Mouse (Mus musculus): ENCODE data around the gene Cyp2t4. TPM values are rescaled to one million over a fixed set of nuclear protein-coding genes. Genes with fewer than 3 reads are reported as not detected.

Gene Cyp2t4
- 0.09 TPM in 1 of 2 replicates, not detected in the other for polyA plus RNA-seq (2014; fragmentation: Nextera tagmentation; extraction: Ambion mirVana)

DNA sequence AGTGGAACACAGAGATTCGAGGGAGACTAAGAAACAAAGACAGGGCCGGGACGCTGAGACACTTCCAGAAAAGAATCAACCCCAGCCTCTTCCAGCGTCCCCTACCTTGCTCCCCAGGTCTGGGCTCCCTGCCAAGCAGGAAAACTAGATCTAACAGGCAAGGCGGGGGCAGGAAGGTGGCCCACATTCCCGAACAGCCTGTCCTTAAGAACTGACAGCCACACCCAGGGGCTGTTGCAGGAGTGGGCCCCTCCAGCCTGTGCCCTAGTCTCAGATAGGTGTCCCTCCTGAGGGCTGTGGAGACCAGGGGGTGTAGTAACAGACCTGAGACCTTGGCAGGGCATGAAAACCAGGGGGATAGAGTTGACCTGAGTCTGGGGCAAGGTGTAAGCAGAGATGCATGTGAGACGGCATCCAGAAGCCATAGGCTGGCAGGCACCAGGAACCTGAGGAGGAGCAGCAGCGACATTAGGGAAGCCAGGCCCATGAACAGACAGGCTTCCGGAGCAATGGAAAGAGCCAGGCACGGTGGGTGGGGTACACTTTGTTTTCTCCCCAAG, at the start of gene Cyp2t4:
TSS of gene Cyp2t4 (plus strand) at position 510 of the 560 bp plus-strand sequence.
- H3K4me1 ChIP-seq (ENCODE audit: control insufficient read depth, insufficient read depth, low read length): no peaks in the 10 kb centered on the region

DNA sequence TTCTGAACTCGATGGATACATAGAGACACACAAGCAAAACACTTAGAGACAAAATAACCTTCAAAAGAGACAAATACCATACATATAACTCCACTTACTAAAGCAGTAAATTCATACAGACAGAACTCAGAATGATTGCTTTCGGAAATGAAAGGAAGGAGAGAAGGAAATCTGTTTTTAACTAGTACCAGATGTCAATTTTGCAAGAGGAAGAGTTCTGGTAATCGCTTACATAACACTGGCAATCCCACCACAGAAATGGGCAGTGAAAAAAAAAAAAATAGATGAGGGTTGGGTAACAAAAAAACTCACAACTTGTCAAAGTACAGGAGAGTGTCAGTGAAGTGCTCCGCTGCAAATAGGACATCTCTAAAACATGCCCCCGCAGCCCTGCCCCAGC, 48.6 kb upstream of the Cyp2t4 start:
- Histone ChIP-seq H3K4me3 (ENCODE audit: low read depth, low read length) (no peak overlapping the region), H3K9ac (ENCODE audit: low read length) (no peak overlapping the region), H3K9me3 (ENCODE audit: control insufficient read depth, low read length) (no peaks in the 10 kb centered on the region), H3K4me1 (ENCODE audit: control insufficient read depth, insufficient read depth, low read length) (0 out of 2 replicates have a peak, but pooled peaks cover 4% of the 10 kb centered on the region), H3K36me3 (ENCODE audit: control insufficient read depth, insufficient read depth, low read length) (no peaks in the 10 kb centered on the region), H3K27ac (replicated peaks; ENCODE audit: low read depth, low read length) (no peak overlapping the region), H3K27me3 (ENCODE audit: control insufficient read depth, insufficient read depth, low read length) (no peaks in the 10 kb centered on the region), H3K4me2 (ENCODE audit: low read depth, severe bottlenecking) (no peak overlapping the region)
- 21% methylated on average over 5 of the region's 5 CpGs for WGBS
- DNase-seq (ENCODE audit: low spot score) (no peak), ATAC-seq (ENCODE audit: insufficient number of reproducible peaks, low FRiP score, low TSS enrichment, low read depth) (peak; percentile 77)

More for the DNA sequence above, at the start of gene Cyp2t4:
- H3K27me3 ChIP-seq (ENCODE audit: control insufficient read depth, insufficient read depth, low read length): no peaks in the 10 kb centered on the region
- H3K9ac ChIP-seq (ENCODE audit: low read length): no peak within 1 kb of the TSS
- no peak within 1 kb of the TSS for H3K4me2 ChIP-seq (ENCODE audit: low read depth, severe bottlenecking)
- H3K27ac ChIP-seq (replicated peaks; ENCODE audit: low read depth, low read length): no peak within 1 kb of the TSS
- WGBS: 81% methylated on average over 10 of the region's 10 CpGs
- no peaks in the 10 kb centered on the region for H3K9me3 ChIP-seq (ENCODE audit: control insufficient read depth, low read length)
- ATAC-seq (ENCODE audit: insufficient number of reproducible peaks, low FRiP score, low TSS enrichment, low read depth): no peak
- H3K36me3 ChIP-seq (ENCODE audit: control insufficient read depth, insufficient read depth, low read length): peaks cover 3% of the 10 kb centered on the region
- DNase-seq (ENCODE audit: low spot score): no peak
- H3K4me3 ChIP-seq (ENCODE audit: low read depth, low read length): no peak within 1 kb of the TSS

DNA sequence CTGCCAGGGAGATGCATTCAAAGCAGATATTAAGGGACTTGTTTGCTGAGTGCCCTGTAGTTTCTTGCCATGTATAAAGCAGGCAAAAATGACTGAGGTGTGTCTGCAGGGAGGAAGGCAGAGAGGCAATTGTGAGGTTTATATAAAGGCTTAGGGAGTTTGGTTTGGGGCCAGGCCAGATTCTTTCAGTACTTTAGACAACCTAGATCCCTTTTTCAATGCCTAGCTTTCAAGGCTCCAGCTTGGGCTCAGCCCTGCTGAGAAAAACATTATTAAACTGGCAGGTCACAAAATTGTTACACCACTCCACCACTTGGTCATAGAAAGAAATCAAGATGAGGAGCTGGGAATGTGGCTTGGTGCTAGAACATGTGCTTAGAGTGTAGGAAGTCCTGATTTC, 43.2 kb upstream of the Cyp2t4 start:
- Histone ChIP-seq H3K36me3 (ENCODE audit: control insufficient read depth, insufficient read depth, low read length) (no peaks in the 10 kb centered on the region), H3K9ac (ENCODE audit: low read length) (no peak overlapping the region), H3K9me3 (ENCODE audit: control insufficient read depth, low read length) (no peaks in the 10 kb centered on the region), H3K4me3 (ENCODE audit: low read depth, low read length) (no peak overlapping the region), H3K27ac (replicated peaks; ENCODE audit: low read depth, low read length) (no peak overlapping the region), H3K4me2 (ENCODE audit: low read depth, severe bottlenecking) (no peak overlapping the region), H3K27me3 (ENCODE audit: control insufficient read depth, insufficient read depth, low read length) (no peaks in the 10 kb centered on the region), H3K4me1 (ENCODE audit: control insufficient read depth, insufficient read depth, low read length) (0 out of 2 replicates have a peak, but pooled peaks cover under 1% of the 10 kb centered on the region)
- DNase-seq (ENCODE audit: low spot score): no peak
- ATAC-seq (ENCODE audit: insufficient number of reproducible peaks, low FRiP score, low TSS enrichment, low read depth): no peak

DNA sequence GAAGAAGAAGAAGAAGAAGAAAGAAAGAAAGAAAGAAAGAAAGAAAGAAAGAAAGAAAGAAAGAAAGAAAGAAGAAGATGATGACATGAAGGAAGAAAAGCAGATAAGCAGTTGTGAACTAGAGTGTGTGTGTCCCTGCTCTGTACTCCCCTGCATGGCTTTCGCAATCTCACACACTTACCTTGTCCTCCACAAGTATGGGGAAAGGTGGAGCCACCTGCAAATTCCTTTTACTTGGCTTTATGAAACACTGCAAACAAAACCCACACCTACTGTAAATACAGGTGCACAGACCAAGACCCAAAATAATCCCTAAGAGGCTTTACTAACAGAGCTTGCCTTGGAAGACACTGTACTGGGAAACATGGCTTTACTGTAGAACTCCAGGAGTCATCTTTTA, 42.5 kb upstream of the Cyp2t4 start:
- no peak overlapping the region for H3K27ac ChIP-seq (replicated peaks; ENCODE audit: low read depth, low read length)
- ATAC-seq (ENCODE audit: insufficient number of reproducible peaks, low FRiP score, low TSS enrichment, low read depth) (no peak), DNase-seq (ENCODE audit: low spot score) (no peak)
- H3K27me3 ChIP-seq (ENCODE audit: control insufficient read depth, insufficient read depth, low read length): no peaks in the 10 kb centered on the region
- H3K9me3 ChIP-seq (ENCODE audit: control insufficient read depth, low read length): no peaks in the 10 kb centered on the region
- no peaks in the 10 kb centered on the region for H3K36me3 ChIP-seq (ENCODE audit: control insufficient read depth, insufficient read depth, low read length)
- H3K4me1 ChIP-seq (ENCODE audit: control insufficient read depth, insufficient read depth, low read length): no peaks in the 10 kb centered on the region
- no peak overlapping the region for H3K9ac ChIP-seq (ENCODE audit: low read length)
- WGBS: 94% methylated on average over 1 of the region's 1 CpGs
- H3K4me3 ChIP-seq (ENCODE audit: low read depth, low read length): no peak overlapping the region
- no peak overlapping the region for H3K4me2 ChIP-seq (ENCODE audit: low read depth, severe bottlenecking)

DNA sequence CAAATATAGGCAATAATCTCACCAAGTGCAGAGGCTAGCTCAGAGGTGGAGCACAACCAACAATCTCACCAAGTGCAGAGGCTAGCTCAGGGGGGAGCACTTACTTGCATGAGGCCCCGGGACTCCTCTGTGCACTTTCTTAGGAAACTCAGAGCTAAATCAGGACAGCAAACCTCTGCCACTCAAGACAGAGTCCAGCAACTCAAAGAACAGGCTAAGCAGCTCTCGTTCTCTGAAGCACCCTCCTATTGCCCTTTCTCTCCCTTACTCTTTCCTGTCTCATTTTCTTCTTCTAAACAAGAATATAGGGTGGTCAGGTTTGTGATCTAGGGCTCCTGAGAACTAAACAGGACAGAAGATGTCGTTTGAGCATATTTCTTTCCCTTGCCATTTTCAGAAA, 41.5 kb upstream of the Cyp2t4 start:
- ATAC-seq (ENCODE audit: insufficient number of reproducible peaks, low FRiP score, low TSS enrichment, low read depth) (no peak), DNase-seq (ENCODE audit: low spot score) (no peak)
- no peaks in the 10 kb centered on the region for H3K4me1 ChIP-seq (ENCODE audit: control insufficient read depth, insufficient read depth, low read length)
- no peaks in the 10 kb centered on the region for H3K36me3 ChIP-seq (ENCODE audit: control insufficient read depth, insufficient read depth, low read length)
- no peak overlapping the region for H3K9ac ChIP-seq (ENCODE audit: low read length)
- H3K9me3 ChIP-seq (ENCODE audit: control insufficient read depth, low read length): no peaks in the 10 kb centered on the region
- H3K27ac ChIP-seq (replicated peaks; ENCODE audit: low read depth, low read length): no peak overlapping the region
- H3K27me3 ChIP-seq (ENCODE audit: control insufficient read depth, insufficient read depth, low read length): no peaks in the 10 kb centered on the region
- 79% methylated on average over 3 of the region's 3 CpGs for WGBS
- H3K4me3 ChIP-seq (ENCODE audit: low read depth, low read length): no peak overlapping the region
- H3K4me2 ChIP-seq (ENCODE audit: low read depth, severe bottlenecking): no peak overlapping the region

DNA sequence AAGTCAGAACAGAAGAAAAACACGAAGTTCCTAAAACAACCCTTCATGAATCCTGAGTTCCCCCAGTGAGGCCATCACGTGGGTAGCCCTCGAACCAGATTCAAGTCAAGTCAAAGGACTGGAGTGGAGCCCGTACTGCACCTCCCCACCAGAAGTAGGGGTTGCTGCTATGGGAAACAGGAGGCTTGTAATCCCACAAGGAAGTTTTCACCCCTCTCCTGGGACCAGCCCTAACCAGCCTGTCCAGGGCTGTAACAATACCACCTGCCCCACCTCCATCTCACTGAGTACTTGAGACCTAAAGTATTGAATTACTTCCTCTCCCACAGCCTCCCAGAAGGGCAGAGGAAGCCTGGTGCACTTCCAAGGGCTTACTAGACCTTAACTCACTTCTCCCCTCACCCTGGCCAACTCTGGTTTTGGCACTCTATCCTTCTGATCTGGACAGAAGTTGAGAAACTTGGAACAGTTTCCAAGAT, 35.4 kb upstream of the Cyp2t4 start:
- Histone ChIP-seq H3K9me3 (ENCODE audit: control insufficient read depth, low read length) (no peaks in the 10 kb centered on the region; the same call in 1 of the 2 replicates), H3K4me3 (ENCODE audit: low read depth, low read length) (no peak overlapping the region), H3K27me3 (ENCODE audit: control insufficient read depth, insufficient read depth, low read length) (no peaks in the 10 kb centered on the region), H3K36me3 (ENCODE audit: control insufficient read depth, insufficient read depth, low read length) (no peaks in the 10 kb centered on the region), H3K4me2 (ENCODE audit: low read depth, severe bottlenecking) (no peak overlapping the region), H3K27ac (replicated peaks; ENCODE audit: low read depth, low read length) (no peak overlapping the region), H3K4me1 (ENCODE audit: control insufficient read depth, insufficient read depth, low read length) (0 out of 2 replicates have a peak, but pooled peaks cover 3% of the 10 kb centered on the region), H3K9ac (ENCODE audit: low read length) (no peak overlapping the region)
- DNase-seq (ENCODE audit: low spot score) (no peak), ATAC-seq (ENCODE audit: insufficient number of reproducible peaks, low FRiP score, low TSS enrichment, low read depth) (no peak)
- 80% methylated on average over 4 of the region's 4 CpGs for WGBS

DNA sequence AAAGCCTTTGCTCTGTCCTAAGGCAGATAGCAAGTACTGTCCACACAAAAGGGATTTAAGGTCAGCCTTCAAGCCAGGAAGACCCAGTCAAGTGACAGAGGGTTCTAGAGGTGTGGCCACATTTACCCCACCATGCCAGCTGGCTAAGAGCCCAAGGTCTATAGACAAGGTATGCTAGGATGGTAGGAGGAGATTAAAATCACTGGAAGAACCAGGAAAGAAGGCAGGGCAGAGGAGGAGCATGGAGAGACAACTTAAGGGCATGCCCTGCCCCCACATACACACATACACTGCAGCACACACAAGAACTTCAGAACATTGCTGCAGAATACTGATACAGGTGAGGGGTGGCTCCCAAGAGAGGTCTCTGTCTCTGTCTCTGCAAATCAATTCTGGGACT, 33.8 kb upstream of the Cyp2t4 start, which contains the start of gene Cyp2f2:
TSS of gene Cyp2f2 (plus strand) at position 234 of the 400 bp plus-strand sequence.
- ATAC-seq (ENCODE audit: insufficient number of reproducible peaks, low FRiP score, low TSS enrichment, low read depth) (no peak), DNase-seq (ENCODE audit: low spot score) (no peak)
- H3K27me3 ChIP-seq (ENCODE audit: control insufficient read depth, insufficient read depth, low read length): no peaks in the 10 kb centered on the region
- no peaks in the 10 kb centered on the region; the same call in 1 of the 2 replicates for H3K9me3 ChIP-seq (ENCODE audit: control insufficient read depth, low read length)
- H3K27ac ChIP-seq (replicated peaks; ENCODE audit: low read depth, low read length): no peak within 1 kb of the TSS
- H3K36me3 ChIP-seq (ENCODE audit: control insufficient read depth, insufficient read depth, low read length): no peaks in the 10 kb centered on the region
- H3K4me3 ChIP-seq (ENCODE audit: low read depth, low read length): no peak within 1 kb of the TSS
- no peak within 1 kb of the TSS for H3K9ac ChIP-seq (ENCODE audit: low read length)
- H3K4me1 ChIP-seq (ENCODE audit: control insufficient read depth, insufficient read depth, low read length): 0 out of 2 replicates have a peak, but pooled peaks cover 3% of the 10 kb centered on the region
- no peak within 1 kb of the TSS for H3K4me2 ChIP-seq (ENCODE audit: low read depth, severe bottlenecking)

DNA sequence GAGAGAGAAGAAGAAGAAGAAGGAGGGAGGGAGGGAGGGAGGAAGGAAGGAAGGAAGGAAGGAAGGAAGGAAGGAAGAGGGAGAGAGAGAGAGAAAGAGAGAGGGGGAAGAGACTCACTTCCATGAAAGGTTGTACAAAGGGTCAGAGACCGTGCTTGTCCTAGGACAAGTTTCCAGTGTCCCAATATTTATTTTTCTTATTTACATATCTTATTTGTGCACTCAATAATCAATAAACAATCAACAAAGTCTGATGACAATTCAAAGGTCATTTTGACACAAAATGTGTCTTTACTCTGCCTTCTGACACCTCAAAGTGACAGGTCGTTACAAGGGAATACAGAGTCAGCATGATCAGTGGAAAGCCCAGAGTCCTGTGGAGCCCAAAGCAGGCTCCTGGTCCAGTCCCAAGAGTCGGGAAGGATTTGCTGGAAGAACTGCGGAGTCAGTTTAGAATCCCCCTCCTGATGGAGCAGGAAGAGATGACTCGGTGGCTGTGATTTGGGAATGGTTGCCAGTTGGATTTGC, 29.1 kb upstream of the Cyp2t4 start:
- Histone ChIP-seq H3K27ac (replicated peaks; ENCODE audit: low read depth, low read length) (no peak overlapping the region), H3K9me3 (ENCODE audit: control insufficient read depth, low read length) (no peaks in the 10 kb centered on the region), H3K4me2 (ENCODE audit: low read depth, severe bottlenecking) (no peak overlapping the region), H3K36me3 (ENCODE audit: control insufficient read depth, insufficient read depth, low read length) (no peaks in the 10 kb centered on the region), H3K27me3 (ENCODE audit: control insufficient read depth, insufficient read depth, low read length) (no peaks in the 10 kb centered on the region), H3K4me1 (ENCODE audit: control insufficient read depth, insufficient read depth, low read length) (no peaks in the 10 kb centered on the region), H3K4me3 (ENCODE audit: low read depth, low read length) (no peak overlapping the region), H3K9ac (ENCODE audit: low read length) (no peak overlapping the region)
- ATAC-seq (ENCODE audit: insufficient number of reproducible peaks, low FRiP score, low TSS enrichment, low read depth) (no peak), DNase-seq (ENCODE audit: low spot score) (no peak)
- 72% methylated on average over 5 of the region's 5 CpGs for WGBS
